Mouse (Mus musculus) heart, postnatal 10 days (tissue): ENCODE measurements around the gene D230025D16Rik. TPM values are rescaled to one million over a fixed set of nuclear protein-coding genes. Genes with fewer than 3 reads are reported as not detected.
"Not testable (repeated sequence)": the region's sequence is repeated elsewhere in the genome, so short reads cannot be mapped to it uniquely, and the experiment has no call there.

ENCODE experiments used
- DNase-seq, 2 experiments: peaks; one replicate each; pipeline ENCODE4 v3.0.0; 2021
- intact Hi-C: fragments of 180-260 bp; cut with DNase I; formaldehyde crosslinking; loops from one replicate; pipeline ENCODE4 v1.15.1; 2025
- total RNA-seq, 2 experiments: library from RNA; stranded (reverse); gene quantifications; 2 replicates each; pipeline ENCODE4 v1.2.3; 2021

Gene D230025D16Rik
- total RNA-seq: 10 to 100 TPM; 18.2 to 19.5 TPM

GRCm38 (mm10) chr8:105224413-105225271 is at the start of gene D230025D16Rik:
Gene D230025D16Rik (plus strand): TSS chr8:105225145.
- DNase-seq: peak; percentile 97 to 98
- intact Hi-C loops: no loop called here

- intact Hi-C loops, DNase-seq: not testable (repeated sequence)
These were observed 49.7 kb upstream of the D230025D16Rik start for GRCm38 (mm10) chr8:105175287-105175686.

- intact Hi-C loops: no loop called here
These were observed 46.6 kb upstream of the D230025D16Rik start for GRCm38 (mm10) chr8:105178211-105178800.

DNA sequence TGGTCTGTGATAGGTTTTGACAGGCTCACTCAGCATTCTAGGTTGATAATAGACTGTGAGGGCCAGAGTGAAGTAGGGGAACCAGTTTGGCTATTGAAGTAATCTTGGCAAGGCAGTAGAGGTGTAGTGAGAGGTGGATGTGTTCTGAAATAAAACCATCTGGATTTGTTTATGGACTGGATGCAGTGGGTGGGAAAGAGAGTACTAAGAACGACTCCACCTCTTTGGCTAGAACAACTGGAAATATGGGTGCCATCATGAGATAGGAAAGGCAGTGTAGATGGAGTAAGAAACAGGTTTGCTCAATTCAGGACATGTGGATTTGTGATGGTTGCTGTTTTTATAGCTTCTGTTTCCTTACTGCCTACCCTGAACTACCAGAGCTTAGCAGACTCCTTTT is 42.7 kb upstream of the D230025D16Rik start:
- no peak for DNase-seq
- intact Hi-C loops: no loop called here

More at GRCm38 (mm10) chr8:105178211-105178800, 46.6 kb upstream of the D230025D16Rik start:
- DNase-seq: no peak

DNA sequence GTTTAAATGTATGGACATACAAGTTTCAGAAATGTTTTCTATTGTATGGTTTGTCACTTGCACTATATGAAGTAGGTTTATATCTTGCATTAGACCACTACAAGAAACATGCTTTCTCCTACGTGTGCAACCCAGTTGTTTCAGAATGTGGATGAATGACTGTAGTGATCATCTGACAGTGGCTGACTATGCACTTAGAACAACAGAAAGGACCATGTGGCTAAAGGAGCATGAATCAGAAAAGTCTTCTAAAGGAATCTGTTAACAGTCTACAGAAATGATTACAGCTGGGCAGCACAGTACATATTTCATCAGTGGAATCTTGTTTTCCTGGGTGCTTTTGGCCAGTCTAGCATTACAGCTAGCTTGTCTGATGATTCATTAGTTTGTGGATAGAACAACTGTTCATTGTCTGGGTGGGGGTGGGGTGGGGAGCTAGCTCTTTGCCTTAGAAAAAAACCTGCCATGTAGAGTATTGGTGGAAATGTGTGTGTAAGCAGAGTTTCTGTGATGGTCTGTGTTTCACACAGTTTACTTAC is 38.4 kb upstream of the D230025D16Rik start:
- intact Hi-C loops: loop anchor here (2.0 kb wide), 1 partner anchor 14 kb away; no protein-coding TSS in a partner anchor
- no peak for DNase-seq

DNA sequence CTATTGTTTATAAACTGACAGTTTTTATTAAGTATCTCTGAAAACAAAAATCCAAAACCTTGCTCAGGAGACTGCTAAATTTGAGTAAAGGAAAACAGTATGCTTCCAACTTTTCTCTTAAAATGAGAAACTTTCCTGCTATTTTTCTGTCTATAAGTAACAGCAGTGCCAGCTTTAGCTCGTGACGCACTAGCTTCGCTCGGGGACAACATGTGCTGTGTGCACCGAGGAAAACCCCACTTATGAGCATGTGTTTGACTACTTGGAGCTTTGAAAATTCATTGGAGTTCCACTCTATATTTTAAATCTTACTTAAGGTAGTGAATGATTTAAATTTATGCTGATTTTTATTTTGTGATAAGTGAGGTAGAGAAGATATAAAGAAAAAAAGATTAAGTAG is 32.8 kb upstream of the D230025D16Rik start:
- no peak for DNase-seq
- intact Hi-C loops: no loop called here

DNA sequence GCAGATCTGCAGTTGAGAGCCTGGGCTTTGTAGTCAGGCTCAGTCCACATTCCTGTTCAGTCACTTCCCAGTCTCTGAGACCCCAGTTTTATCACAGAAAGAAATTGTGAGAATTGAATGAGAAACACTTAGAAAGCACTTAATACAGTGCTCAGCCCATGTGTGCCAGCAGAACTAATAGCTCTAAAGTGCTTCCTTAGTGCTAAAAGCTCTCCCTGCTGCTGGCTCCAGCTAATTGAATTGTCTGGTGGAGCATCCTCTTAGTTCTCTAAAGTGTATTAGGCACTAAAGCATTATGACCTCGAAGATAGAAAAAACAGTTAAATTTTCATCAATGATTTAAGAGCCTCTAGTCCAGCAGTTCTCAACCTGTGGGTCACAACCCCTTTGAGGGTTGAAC is 19.2 kb upstream of the D230025D16Rik start:
- DNase-seq: no peak
- intact Hi-C loops: no loop called here

DNA sequence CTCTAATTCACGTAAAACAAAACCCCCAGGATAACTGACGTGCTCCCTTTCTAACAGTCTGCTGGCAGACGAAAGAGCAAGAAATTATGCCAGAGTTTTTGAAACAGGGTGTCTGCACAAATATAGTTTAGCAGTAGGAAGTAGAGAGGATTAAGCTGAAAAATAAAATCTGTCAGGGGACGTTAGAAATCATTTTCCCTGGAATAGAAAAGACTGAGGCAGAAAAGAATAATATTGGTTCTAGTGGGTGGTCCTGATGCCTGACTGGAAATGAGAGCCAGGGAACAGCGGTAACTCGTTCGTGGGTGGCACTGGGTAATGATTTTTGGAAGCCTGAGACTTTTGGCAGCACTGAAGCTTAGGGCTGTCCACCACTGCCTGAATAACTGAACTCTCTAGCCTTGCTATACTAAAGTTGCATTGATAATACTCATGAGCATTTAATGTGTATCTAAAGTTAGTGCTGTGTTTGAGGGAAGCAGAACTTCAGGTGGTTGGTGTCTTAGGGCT is 18.1 kb upstream of the D230025D16Rik start:
- DNase-seq: no peak
- intact Hi-C loops: no loop called here

GRCm38 (mm10) chr8:105207675-105208273 is 17.2 kb upstream of the D230025D16Rik start:
- DNase-seq: no peak
- intact Hi-C loops: no loop called here

DNA sequence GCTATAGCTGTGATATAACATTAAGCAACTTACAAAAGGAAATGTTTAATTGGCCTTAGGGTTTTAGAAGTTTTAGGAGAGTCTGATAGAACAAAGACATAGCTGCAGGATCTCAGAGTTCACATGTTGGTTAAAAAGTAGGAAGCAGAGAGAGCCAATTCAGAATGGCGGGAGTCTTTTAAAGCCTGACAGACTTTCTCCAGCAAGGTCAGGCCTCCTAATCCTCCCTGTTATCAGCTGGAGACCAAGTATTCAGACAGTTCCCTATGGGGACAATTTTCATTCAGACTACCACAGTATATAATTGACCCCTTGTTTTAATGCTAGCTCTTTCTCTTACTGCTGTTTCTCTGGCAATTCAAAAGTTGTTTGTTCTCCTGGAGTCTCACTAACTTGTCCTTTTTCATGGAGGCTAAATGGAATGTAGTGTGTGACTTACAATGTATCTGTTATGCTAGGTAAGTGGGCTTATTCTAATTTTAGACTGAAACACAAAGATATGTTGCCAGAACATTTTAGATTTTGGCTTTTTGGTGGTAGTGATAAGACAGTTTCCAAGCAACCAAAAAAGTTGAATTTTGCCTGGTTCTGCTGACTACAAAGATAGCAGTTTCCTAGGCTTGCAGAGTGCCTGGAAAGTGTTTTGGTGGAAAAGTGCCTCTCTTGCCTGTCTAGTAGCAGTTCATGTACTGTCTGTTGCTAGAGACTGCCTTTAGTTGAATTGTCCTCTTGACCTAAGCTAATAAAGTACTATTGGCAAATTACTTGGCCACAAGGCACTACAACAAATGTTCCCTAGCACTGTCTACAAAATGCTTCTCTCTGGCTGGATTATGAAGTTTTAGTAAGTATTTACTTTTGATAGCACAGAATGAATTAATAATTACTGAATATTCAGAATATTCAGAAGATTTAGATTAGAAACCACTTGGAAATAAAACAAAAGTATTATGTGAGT is 15.5 kb upstream of the D230025D16Rik start:
- intact Hi-C loops: no loop called here
- DNase-seq: no peak

DNA sequence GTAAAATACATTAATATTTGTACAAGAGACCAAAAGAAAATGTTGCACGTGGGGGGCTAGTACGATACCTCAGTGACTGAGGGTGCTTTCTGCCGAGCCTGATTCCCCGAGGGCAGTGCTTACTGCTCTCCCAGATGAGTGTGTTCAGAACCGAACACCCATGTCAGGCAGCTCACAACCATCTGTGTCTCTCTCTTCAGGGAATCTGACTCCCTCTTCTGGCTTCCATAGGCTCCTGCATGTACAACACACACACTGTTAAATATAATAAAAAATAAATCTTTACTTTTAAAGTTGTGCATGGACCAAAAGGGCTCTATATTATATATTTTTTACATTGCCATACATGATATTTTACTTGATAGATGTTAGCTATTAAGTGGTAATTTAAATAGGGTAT is 10.8 kb upstream of the D230025D16Rik start:
- intact Hi-C loops: no loop called here
- no peak for DNase-seq

DNA sequence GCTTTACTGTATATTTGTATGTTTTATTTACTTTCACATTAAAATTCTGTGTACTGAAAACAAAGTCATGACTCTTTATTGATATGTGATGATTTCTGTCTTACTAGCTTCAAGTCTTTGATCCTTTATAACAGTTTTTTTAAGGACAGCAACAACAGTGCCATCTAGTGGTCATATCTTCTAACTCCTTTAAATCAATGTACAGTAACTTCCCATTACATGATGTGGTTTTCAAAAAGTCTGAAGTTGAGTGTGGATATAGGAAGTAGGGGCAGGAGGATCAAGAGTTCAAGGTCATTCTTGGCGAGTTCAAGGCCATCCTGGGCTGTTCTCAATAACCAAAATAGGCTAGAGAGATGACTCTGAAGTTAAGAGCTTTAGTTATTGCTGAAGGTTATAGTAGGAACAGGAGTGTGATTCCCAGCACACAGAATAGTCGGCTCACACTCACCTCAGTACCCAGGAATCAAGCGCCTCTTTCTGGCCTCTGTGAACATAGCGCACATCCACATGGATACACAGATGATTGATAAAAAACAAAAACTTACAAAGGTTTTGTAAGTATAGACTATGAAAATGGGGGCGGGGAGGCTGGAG is 6.9 kb upstream of the D230025D16Rik start:
- intact Hi-C loops: loop anchor here (1.0 to 5.0 kb wide), 6 partner anchors 46 to 561 kb away; partner anchors contain the start of genes Cbfb and Ces2f
- peak; percentile 15 to 50 for DNase-seq

- DNase-seq: peak; percentile 12 to 30
- intact Hi-C loops: no loop called here
These were observed 1.1 kb upstream of the D230025D16Rik start for GRCm38 (mm10) chr8:105223850-105224249.

DNA sequence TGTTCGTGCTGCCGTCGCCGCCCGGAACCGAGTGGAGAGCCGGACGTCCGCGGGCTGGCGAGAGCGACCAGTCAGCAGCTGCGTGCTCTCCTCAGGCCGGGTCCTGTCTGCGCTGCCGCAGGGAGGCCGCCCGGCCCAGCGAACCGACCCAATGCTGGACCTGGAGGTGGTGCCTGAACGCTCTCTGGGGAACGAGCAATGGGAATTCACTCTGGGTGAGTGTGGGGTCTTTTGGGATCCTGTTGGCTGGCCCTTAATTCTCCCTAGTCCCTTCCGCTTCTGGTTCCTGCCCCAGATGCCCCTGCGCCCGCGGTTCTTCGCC is 288 bp downstream of the D230025D16Rik start:
- no peak for DNase-seq
- intact Hi-C loops: no loop called here

- intact Hi-C loops: no loop called here
- no peak for DNase-seq
These were observed 972 bp downstream of the D230025D16Rik start for GRCm38 (mm10) chr8:105225917-105226316.

DNA sequence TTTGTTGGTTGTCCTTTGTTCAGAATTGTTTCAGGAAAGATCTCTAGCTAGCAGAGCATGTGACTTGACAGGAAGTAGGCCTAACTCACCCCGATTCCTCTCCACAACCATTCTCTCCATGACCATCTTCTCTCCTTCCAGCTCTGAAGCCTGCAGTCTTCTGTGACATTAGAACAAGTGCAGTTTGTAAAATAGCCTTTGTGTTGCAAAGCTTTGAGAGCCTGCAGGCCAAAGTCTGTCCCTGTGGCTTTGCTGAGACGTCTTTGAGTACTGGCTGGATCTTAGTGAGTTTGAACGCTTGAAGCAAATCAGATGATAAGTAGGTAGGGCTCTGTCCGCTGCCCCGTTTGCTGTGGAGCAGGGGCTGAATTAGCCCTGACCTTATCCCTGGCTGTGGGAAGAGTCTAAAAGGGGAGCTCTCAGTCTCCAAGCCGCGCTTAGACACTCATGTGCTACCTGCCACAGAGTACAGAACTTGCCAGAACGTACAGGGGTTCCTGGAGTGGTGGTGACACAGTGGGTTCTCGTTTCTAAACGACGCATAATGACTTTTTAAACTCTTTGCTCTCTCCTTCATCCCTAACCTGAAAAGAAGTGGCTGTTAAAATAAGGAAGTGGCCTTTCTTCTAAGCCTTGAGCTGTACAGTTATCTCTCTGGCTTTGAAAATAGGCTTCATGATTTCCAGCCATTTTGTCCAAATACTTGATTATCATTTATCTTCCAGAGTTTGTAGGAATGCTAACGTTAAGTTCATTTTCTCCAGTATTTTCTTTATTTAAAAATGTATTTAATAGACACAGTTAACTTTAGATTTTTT is 6.8 kb downstream of the D230025D16Rik start:
- DNase-seq: no peak
- intact Hi-C loops: no loop called here

- intact Hi-C loops, DNase-seq: not testable (repeated sequence)
These were observed 7.4 kb downstream of the D230025D16Rik start for GRCm38 (mm10) chr8:105232321-105232693.

GRCm38 (mm10) chr8:105233126-105233935 is 8.4 kb downstream of the D230025D16Rik start:
- intact Hi-C loops: no loop called here
- DNase-seq: no peak
